Mouse (Mus musculus): Measurements from ENCODE around the gene Hoxb9.
A peak's percentile ranks its signal among the peaks of the same experiment; 100 is the strongest.

Gene Hoxb9

GRCm38 (mm10) chr11:96284041-96284749 is 12.9 kb downstream of the Hoxb9 start:
- no peak for DNase-seq (ENCODE audit: extremely low spot score, low read depth, low spot score)

DNA sequence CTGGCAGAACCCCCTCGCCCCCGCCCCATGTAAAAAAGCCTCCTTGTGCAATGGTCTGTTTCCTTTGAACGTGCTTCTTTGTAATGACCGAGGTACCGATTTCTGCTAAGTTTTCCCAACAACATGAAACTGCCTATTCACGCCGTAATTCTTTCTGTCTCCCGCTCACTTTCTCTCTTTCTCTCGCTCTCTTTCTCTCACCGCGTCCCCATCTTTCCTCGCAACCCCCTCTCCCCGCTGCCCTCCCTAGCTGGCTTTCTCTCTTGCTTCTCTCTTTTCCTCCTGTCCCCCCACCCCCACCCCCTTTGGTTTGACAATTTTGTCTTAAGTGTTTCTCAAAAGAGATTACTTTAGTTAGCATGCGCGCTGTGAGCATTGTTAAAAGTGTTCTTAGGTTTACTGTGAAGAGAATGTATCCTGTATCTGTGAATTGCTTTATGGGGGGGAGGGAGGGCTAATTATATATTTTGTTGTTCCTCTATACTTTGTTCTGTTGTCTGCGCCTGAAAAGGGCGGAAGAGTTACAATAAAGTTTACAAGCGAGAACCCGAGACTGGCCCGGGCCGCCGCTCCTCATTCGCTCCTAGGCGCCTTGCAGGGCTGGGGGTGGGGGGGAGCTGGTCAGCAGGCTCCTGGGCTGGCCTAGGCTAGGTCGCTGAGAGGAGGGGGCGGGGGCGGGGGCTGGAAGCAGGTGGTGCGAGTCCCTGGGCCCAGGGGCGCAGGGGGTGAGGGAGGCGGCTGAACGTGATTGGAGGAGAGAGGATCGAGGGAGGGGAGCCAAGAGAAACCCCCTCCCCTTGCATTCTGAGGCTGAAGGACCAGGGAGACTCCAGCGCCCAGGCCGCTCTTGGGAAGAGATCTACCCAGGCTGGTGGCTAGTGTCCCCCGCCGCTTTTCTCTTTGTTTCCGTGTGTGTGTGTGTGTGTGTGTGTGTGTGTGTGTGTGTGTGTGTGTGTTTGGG is 13.8 kb downstream of the Hoxb9 start:
- DNase-seq (ENCODE audit: extremely low spot score, low read depth, low spot score): no peak

GRCm38 (mm10) chr11:96285771-96286738 is 14.8 kb downstream of the Hoxb9 start, which contains the start of gene Hoxb7:
Gene Hoxb7, plus strand, starts transcription at chr11:96286623.
- DNase-seq (ENCODE audit: extremely low spot score, low read depth, low spot score): no peak

- no peak for DNase-seq (ENCODE audit: extremely low spot score, low read depth, low spot score)
These were observed 15.6 kb downstream of the Hoxb9 start for GRCm38 (mm10) chr11:96286739-96287385.

DNA sequence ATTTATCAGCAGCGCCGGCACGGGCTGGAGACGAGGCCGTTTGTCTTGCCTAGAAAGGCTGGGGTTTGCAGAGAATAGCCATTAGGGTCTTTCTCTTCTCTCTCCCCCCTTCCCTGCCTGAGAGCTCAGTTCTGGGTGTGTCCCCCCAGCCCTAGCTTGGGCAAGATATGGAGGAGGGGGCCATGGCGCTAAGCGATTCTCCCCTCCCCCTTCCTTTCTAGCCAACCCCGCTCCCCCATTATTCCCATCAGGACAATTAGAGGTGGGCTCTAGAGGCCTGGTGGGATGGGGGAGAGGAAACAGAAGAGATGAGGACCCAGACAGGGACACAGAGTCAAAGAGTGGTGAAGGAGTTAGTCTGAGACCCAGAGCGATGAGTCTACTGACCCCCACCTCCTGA is 16.2 kb downstream of the Hoxb9 start:
- no peak for DNase-seq (ENCODE audit: extremely low spot score, low read depth, low spot score)

DNA sequence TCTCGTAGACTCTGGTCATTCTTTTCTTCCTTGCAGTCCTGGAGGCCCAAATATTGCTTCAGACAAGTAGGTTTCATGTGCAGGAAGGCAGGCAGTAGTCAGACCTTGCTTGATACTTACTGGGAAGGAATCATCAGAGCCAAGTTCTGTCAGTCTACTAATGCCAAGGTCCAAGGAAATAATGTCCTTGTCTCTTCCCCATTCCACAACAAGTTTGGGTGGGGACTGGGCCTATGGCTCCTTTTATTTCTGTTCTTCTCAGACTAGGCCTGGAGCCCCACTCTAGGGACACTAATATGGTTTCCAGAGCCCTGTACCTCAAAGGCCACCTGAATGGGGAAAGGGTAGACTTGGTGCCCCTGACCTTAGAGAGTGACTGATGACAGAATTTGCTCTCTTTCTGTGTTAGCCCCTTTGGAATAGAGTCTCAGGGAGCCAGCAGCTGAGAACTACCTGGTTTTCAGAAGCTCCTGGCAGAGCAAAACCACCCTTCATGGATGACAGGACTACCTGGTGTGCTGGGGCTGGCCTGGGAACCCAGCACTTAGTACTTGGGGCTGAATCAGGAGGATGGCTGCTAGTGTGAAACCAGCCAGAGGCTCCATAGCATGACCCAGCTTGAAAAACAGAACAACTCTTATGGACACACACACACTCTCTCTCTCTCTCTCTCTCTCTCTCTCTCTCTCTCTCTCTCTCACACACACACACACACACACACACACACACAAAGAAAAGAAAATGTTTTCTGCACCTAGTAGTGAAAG is 17.4 kb downstream of the Hoxb9 start:
- DNase-seq (ENCODE audit: extremely low spot score, low read depth, low spot score): no peak

DNA sequence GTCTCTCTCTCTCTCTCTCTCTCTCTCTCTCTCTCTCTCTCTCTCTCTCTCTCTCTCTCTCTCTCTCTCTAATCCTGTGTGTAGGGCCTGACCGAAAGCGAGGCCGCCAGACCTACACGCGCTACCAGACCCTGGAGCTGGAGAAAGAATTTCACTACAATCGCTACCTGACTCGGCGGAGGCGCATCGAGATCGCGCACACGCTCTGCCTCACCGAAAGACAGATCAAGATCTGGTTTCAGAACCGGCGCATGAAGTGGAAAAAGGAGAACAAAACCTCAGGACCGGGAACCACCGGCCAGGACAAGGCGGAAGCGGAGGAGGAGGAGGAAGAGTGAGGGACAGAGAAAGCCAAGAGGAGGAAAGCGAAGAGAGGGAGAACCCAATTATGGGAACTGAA is 18.0 kb downstream of the Hoxb9 start:
- no peak for DNase-seq (ENCODE audit: extremely low spot score, low read depth, low spot score)

DNA sequence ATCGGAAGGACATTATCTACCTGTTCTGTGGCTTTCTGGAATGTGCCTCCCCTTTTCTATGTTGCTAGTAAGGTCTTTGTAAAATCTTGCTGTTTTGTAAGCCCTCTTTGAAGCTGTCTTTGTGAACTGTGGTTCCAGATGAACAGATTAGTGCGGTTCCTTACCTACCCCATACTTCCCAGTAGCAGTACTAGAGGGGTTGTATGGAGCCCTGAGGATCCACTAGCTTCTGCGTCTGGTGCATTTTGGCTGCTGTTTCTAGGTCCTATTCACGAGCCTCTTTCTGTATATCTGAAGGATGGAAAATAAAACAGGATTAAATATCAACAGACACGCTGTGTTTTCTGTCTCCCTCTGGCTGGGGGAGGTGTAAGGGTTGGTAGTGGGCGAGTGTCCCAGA is 18.6 kb downstream of the Hoxb9 start:
- DNase-seq (ENCODE audit: extremely low spot score, low read depth, low spot score): no peak

DNA sequence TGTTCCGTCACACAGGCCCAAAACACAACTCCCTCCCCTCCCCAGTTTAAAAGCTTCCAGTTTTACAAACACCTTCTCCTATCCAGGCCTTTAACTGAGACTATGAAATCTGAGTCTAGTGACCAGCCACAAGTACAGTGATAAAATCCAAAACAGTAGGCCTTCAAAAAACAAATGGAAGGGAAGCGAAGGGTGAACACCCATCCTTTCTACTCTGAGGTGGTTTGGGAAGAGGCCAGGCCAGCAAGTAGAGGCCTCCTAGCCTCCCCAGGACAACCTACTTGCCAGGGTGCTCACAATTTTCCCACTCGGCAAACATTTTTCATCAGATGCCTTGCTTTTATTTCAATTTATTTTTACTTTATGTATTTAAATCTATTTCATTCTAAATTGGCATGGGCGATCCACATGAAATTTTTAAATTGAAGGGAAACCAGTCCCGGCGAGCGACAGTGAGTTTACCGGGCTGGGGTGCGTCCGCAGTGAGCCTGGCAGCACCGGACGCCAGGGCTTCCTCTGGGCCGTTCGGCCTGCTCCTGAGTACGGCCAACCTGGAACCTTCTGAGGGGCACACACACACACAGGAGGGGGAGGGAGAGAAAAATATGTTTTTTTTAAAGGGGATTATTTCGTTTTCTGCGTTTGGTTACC is 19.6 kb downstream of the Hoxb9 start:
- DNase-seq (ENCODE audit: extremely low spot score, low read depth, low spot score): no peak

DNA sequence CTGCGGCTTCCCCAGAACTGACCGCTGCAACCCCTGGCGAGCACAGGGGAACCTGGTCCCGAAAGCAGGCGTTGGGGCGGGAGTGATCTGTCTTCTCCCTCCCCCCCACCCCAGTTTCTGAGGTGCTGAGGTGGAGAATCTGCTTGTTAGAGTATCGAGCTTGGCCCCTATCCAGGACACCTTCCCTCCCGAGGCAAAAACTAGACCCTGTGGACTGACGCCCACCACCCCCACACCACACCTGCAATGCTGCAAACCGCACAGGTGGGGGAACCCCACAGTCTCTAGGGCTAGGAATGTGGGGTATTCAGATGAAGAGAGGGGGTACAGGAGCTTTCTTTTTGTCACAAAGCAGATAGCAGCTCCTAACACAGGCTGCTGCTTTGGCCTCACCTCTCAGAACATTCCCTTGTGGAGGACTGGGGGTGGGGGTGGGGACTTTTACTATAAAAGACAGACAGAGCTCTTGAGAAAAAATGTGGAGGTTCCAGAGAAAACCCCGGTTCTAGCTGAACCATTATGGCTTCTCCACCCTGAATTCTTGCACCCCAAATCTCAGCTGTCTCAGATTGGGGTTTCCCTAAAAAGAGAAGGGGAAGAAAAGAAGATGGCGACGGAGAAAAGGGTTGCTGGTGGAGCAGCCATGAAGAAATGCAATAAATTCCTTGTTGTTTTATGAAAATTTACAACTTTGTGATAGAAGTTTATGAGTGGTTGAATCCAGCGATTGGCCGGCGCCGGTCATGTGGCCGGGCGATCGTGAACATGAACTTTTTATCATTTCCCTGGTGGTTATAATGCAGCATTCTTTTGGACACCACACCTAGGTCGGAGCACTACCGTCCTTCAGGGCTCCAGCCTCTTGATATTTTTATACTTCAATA is 20.7 kb downstream of the Hoxb9 start, which contains the start of gene Hoxb6:
Gene Hoxb6, plus strand, starts transcription at position 796 of the 884 bp plus-strand sequence.
- DNase-seq (ENCODE audit: extremely low spot score, low read depth, low spot score): no peak

DNA sequence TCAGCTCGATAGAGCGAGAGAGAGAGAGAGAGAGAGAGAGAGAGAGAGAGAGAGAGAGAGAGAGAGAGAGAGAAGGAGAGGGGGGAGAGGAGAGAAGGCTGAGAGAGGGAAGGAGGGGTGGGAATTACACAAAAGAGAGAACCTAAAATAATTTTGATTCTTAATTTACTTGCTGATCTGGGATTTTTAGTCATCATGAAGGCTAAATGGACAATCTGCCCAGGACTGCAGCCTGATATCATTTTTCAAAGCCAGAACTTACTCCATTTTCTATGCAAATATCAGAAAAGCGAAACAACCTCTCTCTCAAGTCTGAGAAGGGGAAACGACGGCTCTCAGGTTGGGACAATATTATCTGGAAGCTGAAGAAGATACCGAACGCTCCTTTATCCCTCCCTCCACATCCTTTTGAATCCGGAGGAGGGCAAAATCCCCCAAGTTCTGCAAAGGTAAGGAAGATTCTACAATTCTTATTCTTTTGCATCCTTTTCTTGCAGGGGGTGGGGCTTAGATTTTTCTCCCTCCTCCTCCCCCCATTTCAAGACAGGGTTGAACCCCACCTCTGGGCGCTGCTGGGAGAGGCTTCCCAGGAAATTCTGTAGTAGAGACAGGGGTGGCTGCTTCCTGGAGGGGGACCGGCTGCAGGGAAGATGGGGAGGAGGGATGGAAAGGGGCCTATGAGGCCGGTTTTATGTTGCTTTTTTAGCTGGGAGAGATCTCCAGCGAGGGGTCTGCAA is 21.5 kb downstream of the Hoxb9 start:
- no peak for DNase-seq (ENCODE audit: extremely low spot score, low read depth, low spot score)

DNA sequence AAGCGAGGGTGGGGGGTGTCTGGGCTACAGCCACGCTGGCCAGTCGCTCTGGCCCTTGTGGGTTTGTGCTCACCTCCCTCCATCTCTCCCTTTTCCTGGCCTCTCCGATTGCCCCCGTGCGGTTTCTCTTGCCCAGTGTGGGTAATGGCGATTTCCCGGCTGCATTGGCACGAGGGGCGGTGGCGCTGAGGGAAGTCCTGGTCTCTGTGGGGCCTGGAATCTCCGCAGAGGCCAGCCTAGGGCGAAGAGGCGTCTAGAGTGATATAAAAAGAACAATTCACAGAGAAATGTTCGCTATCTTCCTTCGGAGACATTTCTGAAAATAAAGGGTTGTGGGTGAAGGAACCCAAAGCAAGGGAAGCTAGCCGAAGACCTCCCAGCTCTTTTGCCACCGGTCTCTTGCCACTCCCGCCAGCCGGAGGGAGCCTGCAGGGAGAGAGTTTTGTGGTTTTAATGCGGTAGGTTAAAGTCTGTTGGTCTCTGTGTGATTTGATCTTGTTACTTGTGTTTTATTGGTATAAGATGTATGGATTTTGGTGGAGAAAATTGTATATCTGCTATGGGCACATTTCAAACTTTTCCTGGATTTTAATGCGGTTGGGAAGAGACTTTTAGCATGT is 22.2 kb downstream of the Hoxb9 start:
- no peak for DNase-seq (ENCODE audit: extremely low spot score, low read depth, low spot score)

DNA sequence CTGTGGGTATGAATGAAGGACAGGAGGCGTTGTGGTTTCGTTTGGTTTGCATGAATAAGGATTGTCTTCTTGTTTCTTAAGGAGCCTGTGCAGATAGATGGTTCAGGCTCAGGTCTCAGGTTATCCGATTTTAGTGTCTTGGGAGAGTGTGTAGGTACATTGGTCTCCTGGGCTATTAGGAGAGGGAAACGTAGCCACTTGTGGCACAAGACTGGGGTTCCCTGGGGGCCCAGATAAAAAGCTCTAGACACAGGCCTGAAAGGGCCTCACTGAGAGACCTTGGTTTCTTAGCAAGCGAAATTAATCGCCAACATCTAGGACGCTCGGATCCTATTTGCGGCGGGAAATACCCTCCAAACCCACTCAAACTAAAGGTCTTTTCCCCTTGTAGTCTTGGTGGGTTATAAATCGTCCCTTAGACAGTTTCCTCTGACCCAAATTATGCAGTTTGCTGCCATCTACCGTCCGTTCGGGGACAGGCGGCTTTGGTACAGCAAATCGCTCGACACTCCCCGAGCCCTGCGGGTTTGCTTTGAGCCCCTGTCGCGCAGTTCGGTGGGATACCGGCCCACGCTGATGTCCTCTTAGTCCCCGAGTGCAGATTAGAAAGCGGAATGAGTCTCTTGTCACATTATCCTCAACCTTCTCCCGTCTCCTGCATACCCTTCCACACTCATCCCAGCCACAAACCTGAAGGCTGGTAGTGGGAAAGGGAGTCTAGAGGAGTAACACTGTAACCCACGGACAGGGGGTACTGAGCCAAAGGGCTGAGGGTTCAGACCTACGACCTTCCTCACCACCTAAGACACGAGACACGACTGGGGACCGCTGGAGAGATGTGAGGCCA is 23.2 kb downstream of the Hoxb9 start:
- peak; percentile 90 for DNase-seq (ENCODE audit: extremely low spot score, low read depth, low spot score)

DNA sequence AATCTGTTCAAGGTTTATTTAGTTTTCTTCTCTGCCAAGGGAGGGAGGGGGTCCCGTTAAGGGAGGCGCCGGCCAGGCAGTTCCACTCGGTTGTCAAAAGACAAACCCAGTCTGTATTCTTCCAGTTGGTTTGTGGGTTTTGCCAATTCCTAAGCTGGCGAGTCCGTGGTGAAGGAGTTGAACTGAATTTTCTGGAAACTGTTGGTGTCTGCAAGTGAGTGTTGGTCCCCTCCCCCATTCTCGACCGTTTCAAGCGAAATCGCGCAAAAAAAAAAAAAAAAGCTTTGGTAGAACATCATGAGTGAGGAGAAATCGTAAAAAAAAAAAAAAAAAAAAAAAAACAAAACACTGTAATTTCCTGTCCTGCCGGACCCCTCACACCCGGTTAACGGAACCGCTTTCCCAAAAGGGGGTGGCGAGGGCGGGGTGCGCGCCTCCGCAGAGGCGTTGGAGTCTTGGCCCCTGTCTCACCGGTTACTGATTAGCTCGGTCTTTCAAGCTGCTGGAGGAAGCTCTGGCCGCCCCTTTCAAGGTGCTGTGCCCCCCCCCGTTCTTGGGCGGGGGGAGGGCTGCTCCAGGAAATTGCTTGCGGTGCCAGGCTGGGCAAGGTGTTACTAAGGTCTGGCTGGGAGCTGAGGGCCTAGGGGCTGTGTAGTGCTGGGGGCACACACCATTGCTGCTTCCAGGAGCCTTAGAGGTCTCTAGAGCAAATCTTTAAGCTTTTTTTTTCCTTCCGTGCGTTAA is 24.0 kb downstream of the Hoxb9 start:
- DNase-seq (ENCODE audit: extremely low spot score, low read depth, low spot score): no peak

- no peak for DNase-seq (ENCODE audit: extremely low spot score, low read depth, low spot score)
These were observed 25.7 kb downstream of the Hoxb9 start for GRCm38 (mm10) chr11:96296997-96297396.
